Mouse (Mus musculus): ENCODE measurements at regions not wholly inside any gene's neighbourhood (a gene's known extent, or its start where the extent isn't known, plus 50 kb on each side); places are given as distances from the start of the nearest gene placed in this dataset.

DNA sequence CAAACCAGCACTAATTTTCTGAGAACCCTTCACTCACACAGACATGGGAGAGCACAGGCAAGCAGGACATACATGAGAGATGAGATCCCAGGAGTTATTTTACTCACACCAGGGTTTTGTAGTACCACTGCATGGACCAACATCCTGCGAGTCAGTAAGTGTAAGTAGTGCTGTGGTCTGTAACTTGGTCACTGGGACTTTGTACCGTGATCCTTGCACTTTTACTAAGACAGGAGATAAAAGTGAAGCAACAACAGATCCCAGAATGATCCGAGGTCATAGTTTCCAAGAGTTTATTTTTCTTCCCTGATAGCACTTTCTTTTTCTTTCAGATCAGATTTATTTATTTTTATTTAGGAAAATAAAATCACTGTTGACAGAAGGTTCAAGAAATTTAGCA is 54.1 kb upstream of the Mtap start:
- H3K27ac ChIP-seq (replicated peaks; ENCODE audit: low read depth, low read length) = no peak overlapping the region
- H3K4me3 ChIP-seq (ENCODE audit: insufficient read depth, low read depth, low read length) = no peak overlapping the region
- no peaks in the 10 kb centered on the region for H3K4me1 ChIP-seq (ENCODE audit: control insufficient read depth, insufficient read depth, insufficient read length, low read length)

- H3K4me1 ChIP-seq (ENCODE audit: control insufficient read depth, insufficient read depth, insufficient read length, low read length) = no peaks in the 10 kb centered on the region
Measured at GRCm38 (mm10) chr4:89078485-89078884, 58.4 kb upstream of the Mtap start.

GRCm38 (mm10) chr4:89074705-89075104 is 62.2 kb upstream of the Mtap start:
- no peak overlapping the region for H3K27ac ChIP-seq (replicated peaks; ENCODE audit: low read depth, low read length)
- H3K4me1 ChIP-seq (ENCODE audit: control insufficient read depth, insufficient read depth, insufficient read length, low read length) = no peaks in the 10 kb centered on the region
- no peak overlapping the region for H3K4me3 ChIP-seq (ENCODE audit: insufficient read depth, low read depth, low read length)

More at GRCm38 (mm10) chr4:89078485-89078884, 58.4 kb upstream of the Mtap start:
- H3K4me3 ChIP-seq (ENCODE audit: insufficient read depth, low read depth, low read length) = no peak overlapping the region
- H3K27ac ChIP-seq (replicated peaks; ENCODE audit: low read depth, low read length) = no peak overlapping the region

DNA sequence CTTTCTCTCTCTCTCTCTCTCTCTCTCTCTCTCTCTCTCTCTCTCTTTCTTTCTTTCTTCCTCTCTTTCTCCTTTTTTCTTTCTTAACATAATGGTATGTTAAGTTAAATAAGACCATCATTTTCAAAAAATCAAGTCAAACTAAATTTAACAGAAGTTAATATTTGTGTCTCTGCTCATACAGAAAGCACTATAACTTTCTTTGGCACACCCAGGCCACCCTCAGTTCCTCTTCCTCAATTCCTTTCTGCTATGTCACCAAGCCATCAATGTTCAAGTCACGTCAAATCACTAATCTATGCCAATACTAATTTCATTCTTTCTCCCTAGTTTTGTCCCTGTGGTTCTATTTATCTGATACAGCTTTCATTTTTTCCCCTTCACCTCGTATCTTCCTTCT is 66.5 kb upstream of the Mtap start:
- no peak overlapping the region for H3K27ac ChIP-seq (replicated peaks; ENCODE audit: low read depth, low read length)
- H3K4me1 ChIP-seq (ENCODE audit: control insufficient read depth, insufficient read depth, insufficient read length, low read length) = no peaks in the 10 kb centered on the region
- no peak overlapping the region for H3K4me3 ChIP-seq (ENCODE audit: insufficient read depth, low read depth, low read length)

- Histone ChIP-seq H3K4me3 (ENCODE audit: insufficient read depth, low read depth, low read length) (no peak overlapping the region), H3K4me1 (ENCODE audit: control insufficient read depth, insufficient read depth, insufficient read length, low read length) (no peaks in the 10 kb centered on the region), H3K27ac (replicated peaks; ENCODE audit: low read depth, low read length) (no peak overlapping the region)
Measured at GRCm38 (mm10) chr4:89064401-89064800, 72.5 kb upstream of the Mtap start.

DNA sequence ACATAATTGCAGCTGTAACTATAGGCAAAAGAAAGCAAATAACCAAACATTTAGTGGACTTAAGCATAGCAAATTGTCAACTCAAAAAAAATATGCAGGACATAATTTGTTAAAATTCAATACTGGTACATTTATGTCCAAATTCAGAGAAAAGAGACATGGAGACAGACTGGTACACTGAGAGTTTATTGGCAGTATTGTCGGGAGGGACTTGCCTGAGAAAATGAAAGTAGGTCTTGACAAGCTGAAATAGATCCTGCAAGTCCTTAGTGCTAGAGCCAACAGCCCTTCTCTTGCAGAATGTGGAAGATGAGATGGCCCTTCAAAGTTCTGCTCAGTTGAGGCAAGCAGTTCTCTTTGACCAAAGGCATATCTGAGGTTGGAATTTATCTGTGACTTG is 74.5 kb upstream of the Mtap start:
- no peak overlapping the region for H3K4me3 ChIP-seq (ENCODE audit: insufficient read depth, low read depth, low read length)
- no peak overlapping the region for H3K27ac ChIP-seq (replicated peaks; ENCODE audit: low read depth, low read length)
- H3K4me1 ChIP-seq (ENCODE audit: control insufficient read depth, insufficient read depth, insufficient read length, low read length) = no peaks in the 10 kb centered on the region

DNA sequence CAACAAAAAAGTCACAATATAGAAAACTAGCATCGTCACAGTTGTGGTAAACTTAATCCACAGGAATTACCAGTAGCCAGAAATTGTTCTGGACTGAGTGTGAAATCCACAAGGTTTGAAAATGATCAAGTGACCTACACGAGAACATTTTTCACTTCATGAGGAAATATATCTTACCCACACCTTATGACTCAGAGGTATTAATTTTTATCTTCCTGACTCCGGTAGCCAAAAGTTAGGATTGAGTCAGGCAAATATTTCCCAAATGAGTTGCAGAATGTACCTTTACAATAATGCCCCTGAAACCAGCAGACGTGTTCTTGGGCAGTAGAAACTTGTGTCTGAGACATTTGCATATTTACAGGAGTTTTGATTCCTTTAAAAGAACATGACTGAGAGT is 75.3 kb upstream of the Mtap start:
- Histone ChIP-seq H3K27ac (replicated peaks; ENCODE audit: low read depth, low read length) (no peak overlapping the region), H3K4me1 (ENCODE audit: control insufficient read depth, insufficient read depth, insufficient read length, low read length) (no peaks in the 10 kb centered on the region)

DNA sequence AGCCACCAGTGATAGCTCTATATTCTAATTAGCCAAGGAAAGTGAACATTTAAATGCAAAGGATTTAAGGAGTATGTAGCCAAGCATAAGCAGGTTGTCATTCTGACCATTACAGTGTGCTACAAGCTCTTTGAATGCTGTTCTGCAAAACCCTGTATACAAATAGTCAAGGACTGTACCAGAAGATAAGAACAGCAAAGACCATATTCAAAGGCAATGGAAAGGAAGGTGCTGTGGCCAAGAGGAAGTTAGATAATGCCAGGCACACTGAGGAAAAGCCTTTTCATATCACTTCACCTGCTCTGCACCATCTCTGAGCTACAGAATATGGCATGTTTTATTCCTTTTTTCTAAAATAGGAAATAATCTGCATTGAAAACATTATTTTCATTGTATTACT is 79.3 kb upstream of the Mtap start:
- Histone ChIP-seq H3K4me3 (ENCODE audit: insufficient read depth, low read depth, low read length) (no peak overlapping the region), H3K27ac (replicated peaks; ENCODE audit: low read depth, low read length) (no peak overlapping the region), H3K4me1 (ENCODE audit: control insufficient read depth, insufficient read depth, insufficient read length, low read length) (no peaks in the 10 kb centered on the region)

More for the DNA sequence above, 75.3 kb upstream of the Mtap start:
- no peak overlapping the region for H3K4me3 ChIP-seq (ENCODE audit: insufficient read depth, low read depth, low read length)

DNA sequence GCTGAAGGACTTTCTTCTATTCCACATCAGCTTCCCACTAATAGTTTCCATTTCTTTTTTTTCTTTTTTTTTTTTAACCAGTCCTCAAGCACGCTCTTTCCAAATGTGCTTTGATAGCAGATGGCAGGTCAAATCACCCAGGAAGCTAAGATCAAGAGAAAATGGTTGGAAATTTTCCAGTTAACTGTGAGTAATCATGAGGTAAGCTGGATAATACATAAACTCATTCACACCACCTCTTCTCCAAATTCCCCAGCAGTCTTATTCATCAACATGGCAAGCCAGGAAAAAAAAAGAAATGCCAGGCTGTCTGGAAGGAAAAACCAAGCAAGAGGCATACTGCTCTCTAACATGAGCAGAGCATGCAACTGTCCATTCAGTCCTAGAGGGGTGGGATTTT is 79.8 kb upstream of the Mtap start:
- no peak overlapping the region for H3K4me3 ChIP-seq (ENCODE audit: insufficient read depth, low read depth, low read length)

GRCm38 (mm10) chr4:89055969-89056368 is 81.0 kb upstream of the Mtap start:
- no peaks in the 10 kb centered on the region for H3K4me1 ChIP-seq (ENCODE audit: control insufficient read depth, insufficient read depth, insufficient read length, low read length)
- H3K27ac ChIP-seq (replicated peaks; ENCODE audit: low read depth, low read length) = no peak overlapping the region
- H3K4me3 ChIP-seq (ENCODE audit: insufficient read depth, low read depth, low read length) = no peak overlapping the region

More for the DNA sequence above, 79.8 kb upstream of the Mtap start:
- no peak overlapping the region for H3K27ac ChIP-seq (replicated peaks; ENCODE audit: low read depth, low read length)
- H3K4me1 ChIP-seq (ENCODE audit: control insufficient read depth, insufficient read depth, insufficient read length, low read length) = no peaks in the 10 kb centered on the region

DNA sequence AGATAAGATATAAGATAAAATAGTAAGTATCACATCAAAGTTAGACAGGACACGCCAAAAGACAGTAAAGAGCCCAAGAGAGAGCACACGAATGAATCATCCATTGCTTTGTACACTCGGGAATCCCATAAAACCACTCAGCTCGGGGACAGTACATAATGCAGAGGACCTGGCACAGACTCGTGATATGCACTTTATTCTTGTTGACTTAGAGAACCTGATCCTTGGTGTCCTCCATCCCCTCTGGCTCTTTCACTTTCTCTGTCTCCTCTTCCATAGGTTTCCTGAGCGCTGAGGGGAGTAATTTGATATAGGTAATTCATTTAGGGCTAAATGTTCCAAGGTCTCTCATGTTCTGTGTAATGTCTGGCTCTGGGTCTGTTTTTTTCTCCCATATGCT is 83.3 kb upstream of the Mtap start:
- Histone ChIP-seq H3K4me3 (ENCODE audit: insufficient read depth, low read depth, low read length) (no peak overlapping the region), H3K27ac (replicated peaks; ENCODE audit: low read depth, low read length) (no peak overlapping the region), H3K4me1 (ENCODE audit: control insufficient read depth, insufficient read depth, insufficient read length, low read length) (no peaks in the 10 kb centered on the region)

DNA sequence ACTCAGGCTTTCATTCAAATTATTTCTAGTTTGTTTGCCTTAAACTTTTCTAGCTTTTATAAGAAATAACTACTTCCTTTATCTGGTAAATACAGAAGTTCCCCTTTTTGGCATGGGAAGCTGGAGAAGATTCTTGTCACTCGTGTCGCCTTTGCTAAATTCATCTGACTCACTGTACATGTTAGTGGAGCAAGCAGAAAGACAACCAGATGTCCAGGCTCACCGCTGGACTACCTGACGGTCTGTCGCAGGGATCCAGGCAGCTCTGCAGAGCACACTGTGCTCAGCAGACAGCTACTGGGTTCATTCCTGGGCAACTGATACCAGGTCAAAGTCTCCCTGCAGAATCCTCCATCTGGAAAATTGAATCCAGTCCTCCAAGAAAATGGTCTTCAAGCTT is 85.0 kb upstream of the Mtap start:
- no peaks in the 10 kb centered on the region for H3K4me1 ChIP-seq (ENCODE audit: control insufficient read depth, insufficient read depth, insufficient read length, low read length)
- H3K4me3 ChIP-seq (ENCODE audit: insufficient read depth, low read depth, low read length) = no peak overlapping the region
- no peak overlapping the region for H3K27ac ChIP-seq (replicated peaks; ENCODE audit: low read depth, low read length)

GRCm38 (mm10) chr4:89050551-89051199 is 86.2 kb upstream of the Mtap start:
- Histone ChIP-seq H3K27ac (replicated peaks; ENCODE audit: low read depth, low read length) (no peak overlapping the region), H3K4me1 (ENCODE audit: control insufficient read depth, insufficient read depth, insufficient read length, low read length) (no peaks in the 10 kb centered on the region), H3K4me3 (ENCODE audit: insufficient read depth, low read depth, low read length) (no peak overlapping the region)

DNA sequence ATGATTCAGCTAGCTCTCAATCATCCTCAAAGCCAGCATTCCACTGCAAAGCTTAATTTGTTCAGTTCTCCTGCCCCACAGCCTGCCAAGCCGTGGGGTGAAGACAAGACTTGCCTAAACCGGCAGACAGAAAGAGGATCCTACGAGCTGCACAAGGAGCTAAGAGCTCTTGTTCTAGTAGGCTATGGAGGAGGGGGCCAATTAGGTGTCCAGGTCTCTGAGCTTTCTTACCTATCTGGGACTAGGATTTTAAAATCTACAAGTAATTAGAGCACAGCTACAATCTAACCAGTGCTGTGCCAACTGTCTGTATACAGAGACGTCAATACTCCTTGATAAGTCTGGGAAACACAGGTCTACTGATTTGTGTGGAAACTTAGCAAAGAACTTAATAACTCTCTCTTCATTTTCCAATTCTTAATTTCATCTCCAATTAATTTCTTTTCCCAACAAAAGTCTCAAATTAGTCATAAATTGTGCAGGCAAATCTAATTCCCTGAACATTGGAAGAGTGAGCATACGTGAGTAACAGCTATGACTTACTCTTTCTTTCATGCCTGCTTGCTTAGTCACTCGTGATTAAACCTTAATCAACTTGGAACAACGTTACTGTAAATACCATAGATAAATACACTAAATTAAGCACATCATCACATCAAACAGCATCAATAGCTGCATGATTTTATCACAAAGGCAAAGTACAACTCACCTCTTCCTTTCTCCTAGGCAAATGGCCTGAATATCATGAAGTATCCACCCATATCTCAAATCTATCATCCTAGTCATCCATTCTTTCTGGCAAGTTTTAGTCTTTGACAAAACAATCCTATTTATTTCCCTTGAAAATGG is 87.1 kb upstream of the Mtap start:
- H3K4me3 ChIP-seq (ENCODE audit: insufficient read depth, low read depth, low read length) = no peak overlapping the region
- H3K27ac ChIP-seq (replicated peaks; ENCODE audit: low read depth, low read length) = no peak overlapping the region
- H3K4me1 ChIP-seq (ENCODE audit: control insufficient read depth, insufficient read depth, insufficient read length, low read length) = no peaks in the 10 kb centered on the region

GRCm38 (mm10) chr4:89044516-89044915 is 92.4 kb upstream of the Mtap start:
- Histone ChIP-seq H3K4me3 (ENCODE audit: insufficient read depth, low read depth, low read length) (no peak overlapping the region), H3K27ac (replicated peaks; ENCODE audit: low read depth, low read length) (no peak overlapping the region), H3K4me1 (ENCODE audit: control insufficient read depth, insufficient read depth, insufficient read length, low read length) (no peaks in the 10 kb centered on the region)

DNA sequence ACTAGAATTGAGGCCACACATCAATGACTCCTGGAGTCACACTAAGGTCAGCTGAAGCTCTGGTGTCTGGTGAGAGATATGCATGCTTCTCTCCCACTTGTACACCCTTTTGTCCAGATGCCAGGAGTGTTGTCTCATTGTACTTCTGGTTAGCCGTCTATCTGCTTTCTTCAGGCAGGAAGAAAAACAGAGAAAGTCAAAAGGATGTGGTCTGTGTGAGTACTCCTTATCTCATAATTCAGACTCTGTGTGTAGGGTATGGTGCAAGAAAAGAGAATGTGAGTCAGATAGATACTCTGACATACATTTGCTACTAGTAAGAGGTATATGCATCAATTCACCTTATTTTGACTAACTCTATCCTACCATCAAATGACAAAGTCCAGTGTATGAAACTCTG is 92.9 kb upstream of the Mtap start:
- no peak overlapping the region for H3K4me3 ChIP-seq (ENCODE audit: insufficient read depth, low read depth, low read length)
- no peaks in the 10 kb centered on the region for H3K4me1 ChIP-seq (ENCODE audit: control insufficient read depth, insufficient read depth, insufficient read length, low read length)
- H3K27ac ChIP-seq (replicated peaks; ENCODE audit: low read depth, low read length) = no peak overlapping the region
